ENCODE assay signal across 10 mouse cellular contexts in genomic region chr2:71290107-71290775, GRCm38 (mm10).
A peak's percentile ranks its signal among the peaks of the same experiment; 100 is the strongest.
DNase-seq lines count a peak whose midpoint lies in the region; ATAC-seq lines count a peak whose summit lies in the region.
"Had no signal": no experiment of that assay in that cellular context is flagged by ENCODE, and none has a peak within 500 bp of the region (broad histone marks: within the 10 kb centered on the region; RNA-seq: fewer than 3 reads in every experiment).

No protein-coding gene starts in this region.

- no peaks in the 10 kb centered on the region for H3K9me3 ChIP-seq in kidney, embryonic 16.5 days (ENCODE audit: low read length)
- H3K9me3 ChIP-seq: neural tube, embryonic 15.5 days had no signal

- WGBS in kidney, embryonic 16.5 days: 59% methylated on average over 6 of the region's 6 CpGs

- H3K4me2 ChIP-seq in kidney, embryonic 16.5 days (replicated peaks; ENCODE audit: low read depth, low read length): no peak overlapping the region
- H3K4me2 ChIP-seq: neural tube, embryonic 15.5 days had no signal

- no peak overlapping the region for H3K4me3 ChIP-seq in kidney, embryonic 16.5 days (ENCODE audit: low read length)
- H3K4me3 ChIP-seq: neural tube, embryonic 15.5 days had no signal

- H3K4me1 ChIP-seq in kidney, embryonic 16.5 days (ENCODE audit: insufficient read depth, low read length): peaks cover 30% of the 10 kb centered on the region

- ATAC-seq in kidney, embryonic 16.5 days (ENCODE audit: low FRiP score, low TSS enrichment): peak; percentile 61

- DNase-seq in gastrocnemius, postnatal 25 days: peak; percentile 27
- DNase-seq in gastrocnemius, postnatal 4 days (ENCODE audit: low spot score in 2 of 2): no peak
- peak; percentile 36 for DNase-seq in ZHBTc4 (ENCODE audit: low read depth, low spot score)
- DNase-seq in retina, postnatal 1 day: peak; percentile 80
- DNase-seq in lung, adult 18-20 months: no peak
- DNase-seq in heart, postnatal 4 days: no peak
- DNase-seq in urinary bladder, adult 2 months (ENCODE audit: low spot score): no peak

- no peaks in the 10 kb centered on the region for H3K36me3 ChIP-seq in kidney, embryonic 16.5 days (ENCODE audit: insufficient read depth, low read length)

- H3K27me3 ChIP-seq in kidney, embryonic 16.5 days (ENCODE audit: insufficient read depth, low read length): no peaks in the 10 kb centered on the region
- H3K27me3 ChIP-seq: neural tube, embryonic 15.5 days had no signal

- 0 out of 2 replicates have a peak overlapping the region, but pooled peaks have one; percentile 11 for H3K27ac ChIP-seq in kidney, embryonic 16.5 days (ENCODE audit: low read length)
- H3K27ac ChIP-seq: liver, embryonic 14.5 days; neural tube, embryonic 15.5 days had no signal

- no peak overlapping the region for H3K9ac ChIP-seq in kidney, embryonic 16.5 days (replicated peaks; ENCODE audit: low read length)
- H3K9ac ChIP-seq: liver, embryonic 14.5 days; neural tube, embryonic 15.5 days had no signal

Comparison
In these comparisons a context has a peak if more than half of its experiments do, and no peak if none do; other contexts are left out.
1. DNase-seq: peak in gastrocnemius, postnatal 25 days (single experiment), ZHBTc4 (single experiment) and retina, postnatal 1 day (single experiment); none in gastrocnemius, postnatal 4 days (0 of 2), lung, adult 18-20 months (0 of 2), heart, postnatal 4 days (single experiment) and urinary bladder, adult 2 months (single experiment).